In the genomic region with DNA sequence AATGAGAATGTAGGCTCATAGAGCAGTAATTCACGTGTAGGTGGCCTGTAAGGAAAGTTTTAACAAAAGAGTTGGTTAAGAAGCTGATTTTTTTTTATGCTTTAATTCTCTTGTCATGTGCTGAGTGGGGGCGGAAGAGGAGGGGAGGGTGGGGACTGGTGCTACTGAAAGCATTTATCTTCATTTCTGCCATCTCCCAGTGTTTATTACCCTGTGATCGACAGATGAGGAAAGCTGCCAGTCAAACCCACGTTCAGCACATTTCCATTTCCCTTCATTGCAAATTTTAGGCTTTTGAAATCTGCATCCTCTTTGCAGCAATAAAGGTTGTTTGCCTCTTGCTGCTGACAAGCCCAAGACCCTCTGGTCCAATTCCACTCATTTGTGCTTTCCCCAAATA, we compare ENCODE assay signal across 19 mouse cellular contexts.
DNase-seq lines count a peak whose midpoint lies in the region; ATAC-seq and TF ChIP-seq lines count a peak whose summit lies in the region.
"Had no signal": no experiment of that assay in that cellular context is flagged by ENCODE, and none has a peak within 500 bp of the region (broad histone marks: within the 10 kb centered on the region; RNA-seq: fewer than 3 reads in every experiment).

No protein-coding gene starts in this region.

- no peaks in the 10 kb centered on the region for H3K4me1 ChIP-seq in hindbrain, embryonic 14.5 days (replicated peaks; ENCODE audit: control insufficient read depth, insufficient read depth, low read length)
- peaks cover 3% of the 10 kb centered on the region; the same call in 1 of the 2 replicates for H3K4me1 ChIP-seq in hindbrain, embryonic 10.5 days (replicated peaks)
- H3K4me1 ChIP-seq in cortical plate, adult 2 months (ENCODE audit: control insufficient read depth, insufficient read depth, low read length), result peaks cover 6% of the 10 kb centered on the region; the same call in 1 of the 2 replicates
- H3K4me1 ChIP-seq: embryonic facial prominence, embryonic 12.5 days; limb, embryonic 13.5 days; liver, embryonic 13.5 days had no signal

- no peak for TF ChIP-seq POLR2A in cortical plate, adult 2 months (IDR thresholded peaks at IDR 0.05; ENCODE audit: extremely low read depth, insufficient read depth, low read length)

- H3K36me3 ChIP-seq in hindbrain, embryonic 14.5 days (replicated peaks; ENCODE audit: control insufficient read depth, insufficient read depth), result no peaks in the 10 kb centered on the region
- H3K36me3 ChIP-seq in hindbrain, embryonic 10.5 days, result no peaks in the 10 kb centered on the region
- H3K36me3 ChIP-seq: embryonic facial prominence, embryonic 12.5 days; limb, embryonic 13.5 days; liver, embryonic 13.5 days; midbrain, embryonic 10.5 days had no signal

- WGBS in hindbrain, embryonic 14.5 days, result 55% methylated on average over 4 of the region's 4 CpGs
- WGBS in hindbrain, embryonic 10.5 days, result 64% methylated on average over 4 of the region's 4 CpGs

- H3K27ac ChIP-seq in hindbrain, embryonic 14.5 days, result peak overlapping the region; percentile 40
- no peak overlapping the region for H3K27ac ChIP-seq in hindbrain, embryonic 10.5 days
- peak overlapping the region; percentile 15; the same call in 1 of the 2 replicates for H3K27ac ChIP-seq in cortical plate, adult 2 months (ENCODE audit: insufficient read depth, low read length)
- H3K27ac ChIP-seq: embryonic facial prominence, embryonic 12.5 days; limb, embryonic 13.5 days; liver, embryonic 13.5 days; midbrain, embryonic 10.5 days had no signal

- H3K9ac ChIP-seq in hindbrain, embryonic 14.5 days, result no peak overlapping the region
- H3K9ac ChIP-seq: embryonic facial prominence, embryonic 12.5 days; limb, embryonic 13.5 days; liver, embryonic 13.5 days; lung, embryonic 14.5 days had no signal

- TF ChIP-seq CTCF in cortical plate, adult 2 months (IDR thresholded peaks at IDR 0.05; ENCODE audit: extremely low read depth, insufficient read depth, low read length), result no peak

- no peaks in the 10 kb centered on the region for H3K9me3 ChIP-seq in hindbrain, embryonic 14.5 days (ENCODE audit: control insufficient read depth, low read length)
- H3K9me3 ChIP-seq in hindbrain, embryonic 10.5 days, result no peaks in the 10 kb centered on the region
- H3K9me3 ChIP-seq: embryonic facial prominence, embryonic 12.5 days; limb, embryonic 13.5 days; liver, embryonic 13.5 days; midbrain, embryonic 10.5 days had no signal

- no peak overlapping the region for H3K4me2 ChIP-seq in hindbrain, embryonic 14.5 days (replicated peaks)
- H3K4me2 ChIP-seq: embryonic facial prominence, embryonic 12.5 days; limb, embryonic 13.5 days; liver, embryonic 13.5 days; lung, embryonic 14.5 days had no signal

- DNase-seq in hindbrain, embryonic 14.5 days (ENCODE audit: low spot score), result no peak
- no peak for DNase-seq in hindbrain, embryonic 10.5 days (ENCODE audit: low spot score)
- peak; percentile 67 for DNase-seq in brain, adult 2 months (ENCODE audit: low read depth, low spot score)
- peak; percentile 59 for DNase-seq in layer of hippocampus, adult 9-11 months
- DNase-seq in natural killer cell, adult 2 months (ENCODE audit: low spot score in 2 of 2), result no peak
- DNase-seq in cerebellum, postnatal 36 days, result no peak
- DNase-seq: cerebellum, adult 9-10 months; gastrocnemius, postnatal 14 days; kidney, postnatal 4 days; liver, embryonic 13.5 days; lung, embryonic 14.5 days; lung, postnatal 4 days; thymus, postnatal 25 days had no signal

- ATAC-seq in hindbrain, embryonic 14.5 days (ENCODE audit: low FRiP score), result no peak
- ATAC-seq: intestine, embryonic 16.5 days had no signal

- no peaks in the 10 kb centered on the region for H3K27me3 ChIP-seq in hindbrain, embryonic 14.5 days (ENCODE audit: control insufficient read depth, insufficient read depth, low read length)
- no peaks in the 10 kb centered on the region for H3K27me3 ChIP-seq in hindbrain, embryonic 10.5 days (ENCODE audit: insufficient read depth, poor library complexity, severe bottlenecking)
- H3K27me3 ChIP-seq: embryonic facial prominence, embryonic 12.5 days; limb, embryonic 13.5 days; liver, embryonic 13.5 days had no signal

- no peak overlapping the region for H3K4me3 ChIP-seq in hindbrain, embryonic 14.5 days (replicated peaks; ENCODE audit: low read length)
- no peak overlapping the region for H3K4me3 ChIP-seq in hindbrain, embryonic 10.5 days
- H3K4me3 ChIP-seq in cortical plate, adult 2 months (ENCODE audit: insufficient read depth, low read length), result no peak overlapping the region
- H3K4me3 ChIP-seq: embryonic facial prominence, embryonic 12.5 days; erythroblast, embryonic 14.5 days; limb, embryonic 13.5 days; liver, embryonic 13.5 days; midbrain, embryonic 10.5 days had no signal

Comparison
In these comparisons a context has a peak if more than half of its experiments do, and no peak if none do; other contexts are left out.
1. DNase-seq: peak in brain, adult 2 months (single experiment) and layer of hippocampus, adult 9-11 months (single experiment); none in hindbrain, embryonic 14.5 days (single experiment), hindbrain, embryonic 10.5 days (single experiment), natural killer cell, adult 2 months (0 of 2) and cerebellum, postnatal 36 days (0 of 2).